Mouse (Mus musculus) left cerebral cortex, postnatal 4 days (tissue): Measurements from ENCODE around the gene Bud31. TPM values are rescaled to one million over a fixed set of nuclear protein-coding genes. Genes with fewer than 3 reads are reported as not detected.
A peak's percentile ranks its signal among the peaks of the same experiment; 100 is the strongest.

Experiments
- DNase-seq: peaks from one replicate; pipeline ENCODE4 v3.0.0-alpha.2; 2022
- intact Hi-C: fragments of 180-260 bp; cut with DNase I; formaldehyde crosslinking; loops from one replicate; pipeline ENCODE4 v1.15.1; 2025
- total RNA-seq, 2 experiments: library from RNA; stranded (reverse); gene quantifications; 2 replicates each; pipeline ENCODE4 v1.2.3; 2021

Bud31 gene
- total RNA-seq, 2 experiments from 2014 or later = 101 to 104 TPM

DNA sequence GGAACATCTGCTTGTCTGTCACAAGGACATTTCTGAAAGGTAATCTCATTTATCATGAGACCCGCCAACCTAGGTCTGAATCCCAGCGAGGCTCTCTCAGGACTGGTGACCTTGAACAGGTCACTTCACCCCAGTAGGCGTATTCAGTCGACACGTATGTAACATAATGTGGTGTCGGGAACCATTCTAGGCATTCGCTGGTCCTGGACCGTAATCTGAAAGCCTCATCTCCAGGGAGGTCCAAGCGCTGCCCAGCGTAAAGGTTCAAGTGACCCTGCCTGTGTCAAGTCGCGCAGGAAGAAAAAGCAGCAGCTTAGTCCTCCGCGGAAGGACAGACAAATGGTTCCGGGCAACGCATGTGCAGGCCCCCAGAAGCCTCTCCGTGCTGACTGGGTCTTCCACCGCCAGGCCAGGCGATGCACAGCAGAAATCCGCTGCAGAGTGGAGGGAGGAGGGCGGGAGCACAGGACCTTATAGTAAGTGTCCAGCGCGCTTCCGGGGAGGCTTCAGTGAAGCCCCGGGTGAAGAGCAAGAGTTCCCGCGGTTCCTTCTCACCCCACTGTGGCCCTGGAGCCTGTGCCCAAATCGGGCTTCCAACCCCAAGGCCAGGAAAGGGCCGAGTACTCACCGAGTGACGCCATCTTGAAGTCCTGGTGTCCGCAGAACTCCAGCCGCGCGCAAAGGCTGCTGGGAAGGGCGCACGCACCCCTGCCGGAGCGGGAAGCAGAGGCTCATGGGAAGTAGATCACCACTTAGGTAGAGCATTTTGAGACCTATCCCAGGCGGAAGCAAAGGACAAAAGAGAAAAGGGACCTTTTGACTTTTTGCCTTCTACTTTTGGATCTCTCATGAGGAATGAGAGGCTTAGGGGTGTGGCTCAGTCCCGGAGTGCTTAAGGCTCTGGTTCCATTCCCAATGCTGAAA lies 51.0 kb downstream of the Bud31 start:
- DNase-seq = peak; percentile 92
- intact Hi-C loops = no loop called here

GRCm38 (mm10) chr5:145191962-145192361 lies 51.8 kb downstream of the Bud31 start, which contains the start of gene Atp5j2:
TSS of gene Atp5j2 (minus strand) at chr5:145192062.
- intact Hi-C loops = no loop called here
- no peak for DNase-seq

Other genes with a start within 250 kb of the Bud31 start
- 10 to 100 TPM; 59.3 to 60.2 TPM for gene Smurf1, start 174.5 kb upstream of the Bud31 start, total RNA-seq
- gene Gm4871, start 107.6 kb upstream of the Bud31 start, total RNA-seq = not detected
- not detected for gene 1700018F24Rik, start 97.4 kb upstream of the Bud31 start, total RNA-seq
- 100 to 1,000 TPM; 198 to 202 TPM for gene Arpc1a, start 56.5 kb upstream of the Bud31 start, total RNA-seq
- not detected for gene Kpna7, start 56.3 kb upstream of the Bud31 start, total RNA-seq
- 10 to 100 TPM; 25.7 to 28.3 TPM for gene Arpc1b, start 26.1 kb upstream of the Bud31 start, total RNA-seq
- 100 to 1,000 TPM; 136 to 144 TPM for gene Pdap1, start 124 bp upstream of the Bud31 start, total RNA-seq
- 10 to 100 TPM; 19.3 to 19.6 TPM for gene Ptcd1, start 26.7 kb downstream of the Bud31 start, total RNA-seq
- gene Cpsf4, start 26.9 kb downstream of the Bud31 start, total RNA-seq = 10 to 100 TPM; 35.2 to 36.4 TPM
- 100 to 1,000 TPM; 213 to 222 TPM for gene Atp5j2, start 51.7 kb downstream of the Bud31 start, total RNA-seq
- 1 to 10 TPM; 6.4 to 7.5 TPM for gene Zkscan14, start 61.5 kb downstream of the Bud31 start, total RNA-seq
- gene Zkscan5, start 64.2 kb downstream of the Bud31 start, total RNA-seq = 10 to 100 TPM; 15.5 to 16.0 TPM
- 10 to 100 TPM; 25.5 to 28.9 TPM for gene Zfp655, start 91.4 kb downstream of the Bud31 start, total RNA-seq
- gene Zscan25, start 140.1 kb downstream of the Bud31 start, total RNA-seq = 10 to 100 TPM; 17.5 to 17.8 TPM
- under 1 TPM in 1 of 2 experiments, not detected in 1; 0.28 TPM for gene Cyp3a57, start 204.9 kb downstream of the Bud31 start, total RNA-seq